Mouse (Mus musculus) neural tube, embryonic 14.5 days (tissue): Measurements from ENCODE around the gene Taf3. TPM values are rescaled to one million over a fixed set of nuclear protein-coding genes. Genes with fewer than 3 reads are reported as not detected.

Experiments used
- ATAC-seq: fragments of 200-750 bp; cut with Nextera tagmentation; 2 replicates; pipeline ENCODE4 v1.8.0; 2017; ENCODE audit warnings: low read depth, mild to moderate bottlenecking, moderate TSS enrichment, moderate library complexity
- H3K27ac ChIP-seq: fragments of 300-500 bp; sonication (generic); 2 replicates; pipeline ENCODE4 v1.5.1; 2014; ENCODE audit warnings: low read depth, mild to moderate bottlenecking, control low read depth, low read length, moderate library complexity, mixed read lengths
- H3K27me3 ChIP-seq: fragments of 300-500 bp; sonication (generic); 2 replicates; pipeline ENCODE4 v1.6.1; 2014; ENCODE audit warnings: low read length; ENCODE audit not compliant: control insufficient read depth, insufficient read depth
- H3K36me3 ChIP-seq: fragments of 300-500 bp; sonication (generic); 2 replicates; pipeline ENCODE4 v1.6.1; 2014; ENCODE audit warnings: low read length, mixed read lengths; ENCODE audit not compliant: control insufficient read depth, insufficient read depth
- H3K4me1 ChIP-seq: fragments of 300-500 bp; sonication (generic); 2 replicates; pipeline ENCODE4 v1.6.1; 2014; ENCODE audit warnings: low read length; ENCODE audit not compliant: control insufficient read depth, insufficient read depth
- H3K4me2 ChIP-seq: fragments of 300-500 bp; sonication (generic); 2 replicates; pipeline ENCODE4 v1.6.1; 2014; ENCODE audit warnings: mild to moderate bottlenecking, low read depth, low read length, control low read depth
- H3K4me3 ChIP-seq: fragments of 300-500 bp; sonication (generic); 2 replicates; pipeline ENCODE4 v1.5.1; 2014; ENCODE audit warnings: low read depth, low read length, control low read depth, mixed read lengths
- H3K9ac ChIP-seq: fragments of 300-500 bp; sonication (generic); replicated peaks from 2 replicates; pipeline ENCODE4 v1.6.1; 2014; ENCODE audit warnings: low read depth, mild to moderate bottlenecking, control low read depth, low read length, mixed read lengths
- H3K9me3 ChIP-seq: fragments of 300-500 bp; sonication (generic); 2 replicates; pipeline ENCODE4 v1.6.1; 2016; ENCODE audit warnings: low read length; ENCODE audit not compliant: control insufficient read depth
- WGBS: fragments of 180-500 bp; shearing (Covaris S2); extraction: QIAGEN DNeasy Blood & Tissue Kit; methylation state at CpG from one replicate; pipeline ENCODE4 v1.1.7; 2014; 5-methylcytosine and 5-hydroxymethylcytosine counted together
- polyA plus RNA-seq: library from polyadenylated mRNA; unstranded; fragments of >200 nt; fragmentation: Nextera tagmentation; extraction: Ambion mirVana; gene quantifications from 2 replicates; pipeline ENCODE4 v1.2.1, GENCODE M21; 2014

Gene Taf3
- polyA plus RNA-seq, 1 experiment from 2014 or later: 14.3 TPM

GRCm38 (mm10) chr2:9918691-9919471, 129.5 kb downstream of the Taf3 start:
- no peak for ATAC-seq
- WGBS: 92% methylated on average over 17 of the region's 17 CpGs
- H3K27me3 ChIP-seq: no peaks in the 10 kb centered on the region
- no peak overlapping the region for H3K9ac ChIP-seq
- no peak overlapping the region for H3K4me3 ChIP-seq
- no peaks in the 10 kb centered on the region for H3K4me1 ChIP-seq
- peaks cover 6% of the 10 kb centered on the region; the same call in 1 of the 2 replicates for H3K36me3 ChIP-seq
- H3K27ac ChIP-seq: no peak overlapping the region
- no peak overlapping the region for H3K4me2 ChIP-seq
- no peaks in the 10 kb centered on the region for H3K9me3 ChIP-seq

- H3K4me1 ChIP-seq: no peaks in the 10 kb centered on the region
- 91% methylated on average over 9 of the region's 9 CpGs for WGBS
- no peak overlapping the region for H3K4me2 ChIP-seq
- no peak overlapping the region for H3K4me3 ChIP-seq
- no peaks in the 10 kb centered on the region for H3K9me3 ChIP-seq
- no peak for ATAC-seq
- no peak overlapping the region for H3K9ac ChIP-seq
- peaks cover 6% of the 10 kb centered on the region; the same call in 1 of the 2 replicates for H3K36me3 ChIP-seq
- no peak overlapping the region for H3K27ac ChIP-seq
- H3K27me3 ChIP-seq: no peaks in the 10 kb centered on the region
Measured at GRCm38 (mm10) chr2:9917602-9918001, 130.8 kb downstream of the Taf3 start.

GRCm38 (mm10) chr2:9905995-9906394, 142.4 kb downstream of the Taf3 start:
- Histone ChIP-seq H3K9ac (no peak overlapping the region), H3K4me2 (no peak overlapping the region), H3K27ac (no peak overlapping the region), H3K27me3 (0 out of 2 replicates have a peak, but pooled peaks cover 3% of the 10 kb centered on the region), H3K4me3 (no peak overlapping the region), H3K36me3 (no peaks in the 10 kb centered on the region), H3K9me3 (no peaks in the 10 kb centered on the region), H3K4me1 (no peaks in the 10 kb centered on the region)
- ATAC-seq: no peak
- WGBS: 11% methylated on average over 11 of the region's 11 CpGs

GRCm38 (mm10) chr2:9903854-9904560, 144.4 kb downstream of the Taf3 start:
- no peaks in the 10 kb centered on the region for H3K4me1 ChIP-seq
- H3K9ac ChIP-seq: no peak overlapping the region
- WGBS: 67% methylated on average over 14 of the region's 14 CpGs
- no peaks in the 10 kb centered on the region for H3K9me3 ChIP-seq
- H3K4me2 ChIP-seq: no peak overlapping the region
- H3K27me3 ChIP-seq: 0 out of 2 replicates have a peak, but pooled peaks cover 3% of the 10 kb centered on the region
- ATAC-seq: no peak
- H3K36me3 ChIP-seq: no peaks in the 10 kb centered on the region
- H3K4me3 ChIP-seq: no peak overlapping the region
- no peak overlapping the region for H3K27ac ChIP-seq

- peaks cover 45% of the 10 kb centered on the region for H3K27me3 ChIP-seq
Measured at GRCm38 (mm10) chr2:9897846-9898245, 150.6 kb downstream of the Taf3 start.

GRCm38 (mm10) chr2:9896097-9896770, 152.2 kb downstream of the Taf3 start:
- H3K9me3 ChIP-seq: no peaks in the 10 kb centered on the region
- no peak overlapping the region for H3K9ac ChIP-seq
- ATAC-seq: 0 out of 2 replicates have a peak, but pooled peaks have one; percentile 31
- WGBS: under 1% methylated on average over 22 of the region's 22 CpGs
- no peak overlapping the region for H3K27ac ChIP-seq
- no peak overlapping the region for H3K4me2 ChIP-seq
- H3K4me1 ChIP-seq: no peaks in the 10 kb centered on the region
- no peaks in the 10 kb centered on the region for H3K36me3 ChIP-seq
- peaks cover 45% of the 10 kb centered on the region for H3K27me3 ChIP-seq
- H3K4me3 ChIP-seq: no peak overlapping the region

More at GRCm38 (mm10) chr2:9897846-9898245, 150.6 kb downstream of the Taf3 start:
- ATAC-seq: no peak
- 3% methylated on average over 8 of the region's 8 CpGs for WGBS
- no peak overlapping the region for H3K4me3 ChIP-seq
- no peaks in the 10 kb centered on the region for H3K4me1 ChIP-seq
- no peak overlapping the region for H3K27ac ChIP-seq
- H3K9me3 ChIP-seq: no peaks in the 10 kb centered on the region
- no peak overlapping the region for H3K4me2 ChIP-seq
- no peaks in the 10 kb centered on the region for H3K36me3 ChIP-seq
- H3K9ac ChIP-seq: no peak overlapping the region

- Histone ChIP-seq H3K9ac (no peak overlapping the region), H3K27me3 (peaks cover 52% of the 10 kb centered on the region), H3K4me2 (no peak overlapping the region), H3K9me3 (no peaks in the 10 kb centered on the region), H3K27ac (no peak overlapping the region), H3K4me3 (no peak overlapping the region), H3K4me1 (no peaks in the 10 kb centered on the region), H3K36me3 (no peaks in the 10 kb centered on the region)
- no peak for ATAC-seq
- WGBS: 2% methylated on average over 19 of the region's 19 CpGs
Measured at GRCm38 (mm10) chr2:9894836-9895593, 153.4 kb downstream of the Taf3 start.

GRCm38 (mm10) chr2:9893272-9893953, 155.0 kb downstream of the Taf3 start:
- no peak overlapping the region for H3K27ac ChIP-seq
- no peak overlapping the region for H3K4me3 ChIP-seq
- peaks cover 68% of the 10 kb centered on the region for H3K27me3 ChIP-seq
- ATAC-seq: no peak
- no peak overlapping the region for H3K4me2 ChIP-seq
- no peak overlapping the region for H3K9ac ChIP-seq
- H3K9me3 ChIP-seq: no peaks in the 10 kb centered on the region
- 0% methylated on average over 6 of the region's 6 CpGs for WGBS
- no peaks in the 10 kb centered on the region for H3K4me1 ChIP-seq
- H3K36me3 ChIP-seq: no peaks in the 10 kb centered on the region
